Mouse (Mus musculus): ENCODE data around the gene Slc38a2. TPM values are rescaled to one million over a fixed set of nuclear protein-coding genes. Genes with fewer than 3 reads are reported as not detected.

Slc38a2 gene
- total RNA-seq (2014; rRNA removed) (73.9 and 85.1 TPM in 2 replicates), polyA plus RNA-seq (2012; rRNA removed) (22.1 and 22.5 TPM in 2 replicates)

- Histone ChIP-seq H3K27me3 (ENCODE audit: control insufficient read depth, insufficient read depth, low read length) (no peaks in the 10 kb centered on the region), H3K4me1 (ENCODE audit: control insufficient read depth, insufficient read depth, low read length) (peaks cover 4% of the 10 kb centered on the region; the same call in 1 of the 2 replicates), H3K27ac (replicated peaks; ENCODE audit: insufficient read depth, low read depth, low read length) (peak within 1 kb of the TSS; percentile 97), H3K36me3 (ENCODE audit: control insufficient read depth, insufficient read depth, low read length) (peaks cover 27% of the 10 kb centered on the region), H3K4me3 (ENCODE audit: insufficient read depth, low read depth, low read length) (peak within 1 kb of the TSS; percentile 96), H3K9ac (ENCODE audit: low read depth, low read length) (peak within 1 kb of the TSS; percentile 90), H3K79me2 (ENCODE audit: control insufficient read depth, insufficient read depth, low read length) (peaks cover 4% of the 10 kb centered on the region; the same call in 1 of the 2 replicates)
- peak; percentile 70 for DNase-seq (ENCODE audit: extremely low read depth, low read depth, low spot score)
- 1% methylated on average over 71 of the region's 76 CpGs for WGBS
- TF ChIP-seq POLR2A (IDR thresholded peaks at IDR 0.05; ENCODE audit: extremely low read depth, insufficient read depth, low read length) (peak; percentile 99), CTCF (IDR thresholded peaks at IDR 0.05; ENCODE audit: low read depth, low read length) (peak; percentile 47; the same call in 1 of the 2 replicates)
These were observed at the start of gene Slc38a2 for GRCm38 (mm10) chr15:96699521-96700511. Slc38a2 (minus strand) TSS chr15:96699730.

GRCm38 (mm10) chr15:96749101-96749500, 49.6 kb upstream of the Slc38a2 start:
- DNase-seq (ENCODE audit: extremely low read depth, low read depth, low spot score): peak; percentile 30
- Histone ChIP-seq H3K4me3 (ENCODE audit: insufficient read depth, low read depth, low read length) (no peak overlapping the region), H3K9ac (ENCODE audit: low read depth, low read length) (no peak overlapping the region), H3K36me3 (ENCODE audit: control insufficient read depth, insufficient read depth, low read length) (no peaks in the 10 kb centered on the region), H3K4me1 (ENCODE audit: control insufficient read depth, insufficient read depth, low read length) (peaks cover 3% of the 10 kb centered on the region), H3K79me2 (ENCODE audit: control insufficient read depth, insufficient read depth, low read length) (no peaks in the 10 kb centered on the region), H3K27me3 (ENCODE audit: control insufficient read depth, insufficient read depth, low read length) (no peaks in the 10 kb centered on the region), H3K27ac (replicated peaks; ENCODE audit: insufficient read depth, low read depth, low read length) (peak overlapping the region; percentile 4; the same call in 1 of the 2 replicates)
- 61% methylated on average over 10 of the region's 10 CpGs for WGBS
- TF ChIP-seq POLR2A (IDR thresholded peaks at IDR 0.05; ENCODE audit: extremely low read depth, insufficient read depth, low read length): no peak
- TF ChIP-seq CTCF (IDR thresholded peaks at IDR 0.05; ENCODE audit: low read depth, low read length): no peak

- H3K4me3 ChIP-seq (ENCODE audit: insufficient read depth, low read depth, low read length): no peak overlapping the region
- H3K79me2 ChIP-seq (ENCODE audit: control insufficient read depth, insufficient read depth, low read length): no peaks in the 10 kb centered on the region
- TF ChIP-seq POLR2A (IDR thresholded peaks at IDR 0.05; ENCODE audit: extremely low read depth, insufficient read depth, low read length) (no peak), CTCF (IDR thresholded peaks at IDR 0.05; ENCODE audit: low read depth, low read length) (no peak)
- H3K36me3 ChIP-seq (ENCODE audit: control insufficient read depth, insufficient read depth, low read length): no peaks in the 10 kb centered on the region
- H3K27ac ChIP-seq (replicated peaks; ENCODE audit: insufficient read depth, low read depth, low read length): no peak overlapping the region
- peaks cover 7% of the 10 kb centered on the region for H3K4me1 ChIP-seq (ENCODE audit: control insufficient read depth, insufficient read depth, low read length)
- H3K9ac ChIP-seq (ENCODE audit: low read depth, low read length): no peak overlapping the region
- 89% methylated on average over 11 of the region's 11 CpGs for WGBS
- H3K27me3 ChIP-seq (ENCODE audit: control insufficient read depth, insufficient read depth, low read length): no peaks in the 10 kb centered on the region
- DNase-seq (ENCODE audit: extremely low read depth, low read depth, low spot score): no peak
These were observed 48.0 kb upstream of the Slc38a2 start for GRCm38 (mm10) chr15:96747551-96747950.

DNA sequence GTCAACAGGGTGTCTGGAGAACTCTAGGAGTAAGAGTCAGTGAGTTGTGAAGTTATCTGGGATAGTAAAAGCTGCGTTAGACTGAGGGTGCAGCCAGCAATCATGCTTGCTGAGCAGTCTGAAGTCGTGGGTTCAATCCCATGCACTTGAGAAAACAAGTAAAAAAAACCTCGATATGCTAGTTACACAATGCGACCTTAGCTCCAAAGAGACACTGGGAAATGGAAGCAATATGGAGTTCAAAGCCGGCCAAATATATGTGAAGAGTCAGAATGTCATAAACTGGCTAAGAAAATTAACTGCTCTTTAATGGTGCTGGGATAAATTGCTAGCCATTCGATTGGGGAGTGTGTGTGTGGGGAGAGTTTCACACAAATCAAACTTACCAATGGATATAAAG, 47.5 kb upstream of the Slc38a2 start:
- TF ChIP-seq POLR2A (IDR thresholded peaks at IDR 0.05; ENCODE audit: extremely low read depth, insufficient read depth, low read length): no peak
- TF ChIP-seq CTCF (IDR thresholded peaks at IDR 0.05; ENCODE audit: low read depth, low read length): no peak
- Histone ChIP-seq H3K27ac (replicated peaks; ENCODE audit: insufficient read depth, low read depth, low read length) (no peak overlapping the region), H3K27me3 (ENCODE audit: control insufficient read depth, insufficient read depth, low read length) (no peaks in the 10 kb centered on the region), H3K36me3 (ENCODE audit: control insufficient read depth, insufficient read depth, low read length) (no peaks in the 10 kb centered on the region), H3K4me1 (ENCODE audit: control insufficient read depth, insufficient read depth, low read length) (peaks cover 7% of the 10 kb centered on the region), H3K4me3 (ENCODE audit: insufficient read depth, low read depth, low read length) (no peak overlapping the region), H3K9ac (ENCODE audit: low read depth, low read length) (no peak overlapping the region), H3K79me2 (ENCODE audit: control insufficient read depth, insufficient read depth, low read length) (no peaks in the 10 kb centered on the region)
- no peak for DNase-seq (ENCODE audit: extremely low read depth, low read depth, low spot score)
- WGBS: 85% methylated on average over 6 of the region's 6 CpGs

- TF ChIP-seq CTCF (IDR thresholded peaks at IDR 0.05; ENCODE audit: low read depth, low read length) (no peak), POLR2A (IDR thresholded peaks at IDR 0.05; ENCODE audit: extremely low read depth, insufficient read depth, low read length) (no peak)
- Histone ChIP-seq H3K27ac (replicated peaks; ENCODE audit: insufficient read depth, low read depth, low read length) (no peak overlapping the region), H3K36me3 (ENCODE audit: control insufficient read depth, insufficient read depth, low read length) (no peaks in the 10 kb centered on the region), H3K4me3 (ENCODE audit: insufficient read depth, low read depth, low read length) (no peak overlapping the region), H3K9ac (ENCODE audit: low read depth, low read length) (no peak overlapping the region), H3K4me1 (ENCODE audit: control insufficient read depth, insufficient read depth, low read length) (peaks cover 10% of the 10 kb centered on the region), H3K79me2 (ENCODE audit: control insufficient read depth, insufficient read depth, low read length) (no peaks in the 10 kb centered on the region), H3K27me3 (ENCODE audit: control insufficient read depth, insufficient read depth, low read length) (no peaks in the 10 kb centered on the region)
- 100% methylated on average over 1 of the region's 1 CpGs for WGBS
- no peak for DNase-seq (ENCODE audit: extremely low read depth, low read depth, low spot score)
These were observed 45.8 kb upstream of the Slc38a2 start for GRCm38 (mm10) chr15:96745299-96745698.

Data from liver, adult 2 months (tissue).